Mouse (Mus musculus) ES-E14 (cell line): ENCODE data around the gene Svs2.

ENCODE experiments used
- CHD2 ChIP-seq: IDR thresholded peaks from 2 replicates; pipeline ENCODE4 v1.6.1; 2014; ENCODE audit warnings: mild to moderate bottlenecking, low read depth, low read length, inconsistent platforms
- HCFC1 ChIP-seq: IDR thresholded peaks from 2 replicates; pipeline ENCODE4 v1.6.1; 2012; ENCODE audit warnings: low read length, inconsistent platforms, borderline replicate concordance; ENCODE audit not compliant: insufficient read depth
- ZC3H11A ChIP-seq: IDR thresholded peaks from 2 replicates; pipeline ENCODE4 v1.6.1; 2012; ENCODE audit warnings: low read depth, mild to moderate bottlenecking, inconsistent platforms, low read length, borderline replicate concordance
- ZNF384 ChIP-seq: IDR thresholded peaks from 2 replicates; pipeline ENCODE4 v1.6.1; 2012; ENCODE audit warnings: low read depth, low read length, inconsistent platforms

DNA sequence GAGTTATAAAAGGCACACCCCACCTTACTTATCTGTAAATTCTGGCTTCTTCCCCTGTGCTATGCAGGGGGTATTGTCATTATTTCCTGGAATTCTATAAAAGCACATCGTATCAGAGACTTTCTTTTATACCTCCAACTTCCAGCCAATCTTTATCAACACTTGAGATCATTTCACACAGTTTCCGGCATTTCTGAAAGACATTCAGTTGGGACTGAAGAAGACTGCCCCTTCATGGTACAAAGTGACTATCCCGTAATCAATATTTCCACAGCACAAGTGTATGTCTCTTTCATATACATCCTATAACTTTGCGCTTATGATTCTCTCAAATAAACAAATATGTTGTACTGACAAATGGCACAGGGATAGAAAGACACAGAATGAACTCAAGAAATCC is 40.1 kb upstream of the Svs2 start, which contains the start of gene Svs4:
- no peak for TF ChIP-seq CHD2
- no peak for TF ChIP-seq ZC3H11A
- TF ChIP-seq ZNF384 = no peak
- TF ChIP-seq HCFC1 = no peak
